Mouse (Mus musculus): ENCODE data around the gene Tmem45a2. TPM values are rescaled to one million over a fixed set of nuclear protein-coding genes. Genes with fewer than 3 reads are reported as not detected.

The Tmem45a2 gene
- polyA plus RNA-seq (2012; rRNA removed), result 0.91 TPM in 1 of 2 replicates, not detected in the other

DNA sequence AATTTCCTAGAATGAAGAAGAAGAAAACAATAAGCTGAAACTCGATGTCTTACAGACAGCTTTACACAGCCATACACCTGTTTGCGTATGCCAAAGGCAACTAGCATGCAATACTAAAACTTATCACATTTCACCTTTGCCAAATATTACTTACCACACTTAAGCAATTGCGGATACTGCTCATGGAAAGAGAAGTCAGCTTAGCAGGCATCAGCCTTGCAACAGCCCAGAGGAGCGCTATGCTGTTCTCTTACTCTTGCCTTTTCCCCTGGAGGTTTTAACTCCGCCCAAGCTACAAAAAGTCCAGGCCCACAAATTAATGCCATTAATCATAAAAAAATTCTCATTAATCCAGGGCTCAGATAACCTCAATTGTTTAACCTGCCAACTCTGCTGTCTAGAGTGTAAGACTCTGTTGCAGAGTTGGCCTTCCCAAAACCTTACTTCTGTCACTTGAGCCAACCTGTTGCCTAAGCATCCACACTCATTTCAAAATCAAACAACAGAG is at the start of gene Tmem45a2:
Gene Tmem45a2, minus strand, starts transcription at position 241 of the 508 bp plus-strand sequence.
- 92% methylated on average over 5 of the region's 5 CpGs for WGBS
- TF ChIP-seq POLR2A (IDR thresholded peaks at IDR 0.05; ENCODE audit: borderline replicate concordance, extremely low read depth, low read depth, low read length) (no peak), CTCF (IDR thresholded peaks at IDR 0.05; ENCODE audit: insufficient read depth, low read length) (no peak)
- no peaks in the 10 kb centered on the region for H3K4me1 ChIP-seq (ENCODE audit: control insufficient read depth, insufficient read depth, low read length)
- DNase-seq, result no peak
- H3K4me3 ChIP-seq (replicated peaks; ENCODE audit: extremely low read depth, low read depth, low read length), result no peak within 1 kb of the TSS

DNA sequence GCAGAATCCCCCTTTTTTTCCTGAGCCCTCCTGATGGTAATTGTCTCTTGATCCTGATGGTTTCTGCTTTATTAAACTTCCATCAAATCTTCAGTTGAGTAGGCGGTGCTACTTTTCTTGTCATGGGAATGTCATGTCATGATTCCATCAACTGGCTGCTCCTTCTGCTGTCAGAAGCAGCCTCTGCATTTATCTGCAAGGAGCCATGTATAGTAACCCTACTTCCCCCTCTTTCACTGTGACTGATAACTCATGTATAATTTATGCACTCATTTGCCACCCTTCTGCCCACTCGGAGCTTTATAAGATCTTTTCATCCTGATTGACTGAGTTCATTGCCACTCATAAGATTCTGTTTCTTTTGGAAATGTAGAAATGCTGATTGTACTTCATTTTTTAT is 46.4 kb upstream of the Tmem45a2 start:
- DNase-seq, result no peak
- TF ChIP-seq POLR2A (IDR thresholded peaks at IDR 0.05; ENCODE audit: borderline replicate concordance, extremely low read depth, low read depth, low read length) (no peak), CTCF (IDR thresholded peaks at IDR 0.05; ENCODE audit: insufficient read depth, low read length) (no peak)
- 85% methylated on average over 2 of the region's 2 CpGs for WGBS

DNA sequence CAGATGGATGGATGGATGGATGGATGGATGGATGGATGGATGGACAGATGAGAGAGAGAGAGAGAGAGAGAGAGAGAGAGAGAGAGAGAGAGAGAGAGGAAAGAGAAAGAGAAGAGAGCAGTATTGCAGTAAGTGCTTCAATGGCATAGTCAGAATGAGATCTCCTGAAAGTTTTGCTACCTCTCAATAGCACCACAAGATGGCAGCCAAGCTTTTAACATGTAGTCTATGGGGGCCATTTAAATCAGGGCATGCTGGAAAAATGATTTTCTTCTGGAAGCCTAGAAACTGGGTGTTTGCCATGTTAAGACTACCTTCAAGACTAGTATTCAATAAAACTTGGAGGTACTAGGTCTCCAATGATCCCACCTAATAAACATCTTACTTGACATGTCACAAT is 44.9 kb upstream of the Tmem45a2 start:
- Histone ChIP-seq H3K4me3 (replicated peaks; ENCODE audit: extremely low read depth, low read depth, low read length) (no peak overlapping the region), H3K4me1 (ENCODE audit: control insufficient read depth, insufficient read depth, low read length) (no peaks in the 10 kb centered on the region)
- no peak for DNase-seq
- TF ChIP-seq POLR2A (IDR thresholded peaks at IDR 0.05; ENCODE audit: borderline replicate concordance, extremely low read depth, low read depth, low read length) (no peak), CTCF (IDR thresholded peaks at IDR 0.05; ENCODE audit: insufficient read depth, low read length) (peak; percentile 22; the same call in 1 of the 2 replicates)

More for the DNA sequence above, 46.4 kb upstream of the Tmem45a2 start:
- Histone ChIP-seq H3K4me1 (ENCODE audit: control insufficient read depth, insufficient read depth, low read length) (no peaks in the 10 kb centered on the region), H3K4me3 (replicated peaks; ENCODE audit: extremely low read depth, low read depth, low read length) (no peak overlapping the region)

DNA sequence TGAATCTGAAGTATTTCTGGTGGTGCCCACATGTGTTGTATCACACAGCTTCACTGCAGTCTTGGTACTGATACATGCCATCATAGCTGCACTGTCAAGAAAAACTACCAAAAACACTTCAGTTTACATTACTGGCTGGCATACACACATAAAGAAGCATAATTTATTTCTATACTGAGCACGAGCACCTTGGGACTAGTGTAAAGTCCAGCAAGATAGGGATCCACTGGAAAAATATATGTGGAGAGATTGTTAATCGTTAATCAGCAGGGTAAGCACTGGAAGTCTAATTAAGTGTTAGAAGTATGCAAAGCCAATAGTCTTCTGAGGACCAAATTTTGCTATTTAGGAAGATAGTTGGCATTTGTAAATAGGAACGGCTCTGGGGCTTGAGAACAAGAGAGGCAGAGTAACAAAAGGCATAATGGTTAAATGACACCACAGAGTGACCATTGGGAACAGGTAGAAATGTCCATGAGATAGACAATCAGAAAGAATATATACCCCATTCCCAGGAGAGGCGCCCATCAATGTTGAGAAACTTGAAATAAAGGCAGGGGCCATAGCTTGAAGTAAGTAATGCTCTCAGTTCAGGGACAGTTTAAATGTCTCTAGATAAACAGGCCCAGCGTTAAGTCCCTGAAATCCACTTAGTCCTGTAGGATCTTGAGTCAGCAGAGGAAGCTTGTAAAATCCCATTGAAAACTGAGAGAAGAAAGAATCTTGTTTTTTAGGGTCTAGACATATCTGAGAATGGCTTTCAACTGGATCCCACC is 35.2 kb upstream of the Tmem45a2 start:
- no peak for TF ChIP-seq CTCF (IDR thresholded peaks at IDR 0.05; ENCODE audit: insufficient read depth, low read length)
- TF ChIP-seq POLR2A (IDR thresholded peaks at IDR 0.05; ENCODE audit: borderline replicate concordance, extremely low read depth, low read depth, low read length), result no peak
- DNase-seq, result no peak
- WGBS, result 70% methylated on average over 5 of the region's 5 CpGs
- Histone ChIP-seq H3K4me1 (ENCODE audit: control insufficient read depth, insufficient read depth, low read length) (no peaks in the 10 kb centered on the region), H3K4me3 (replicated peaks; ENCODE audit: extremely low read depth, low read depth, low read length) (no peak overlapping the region)

GRCm38 (mm10) chr16:57101174-57101573 is 30.0 kb upstream of the Tmem45a2 start:
- no peak for TF ChIP-seq CTCF (IDR thresholded peaks at IDR 0.05; ENCODE audit: insufficient read depth, low read length)
- no peak for TF ChIP-seq POLR2A (IDR thresholded peaks at IDR 0.05; ENCODE audit: borderline replicate concordance, extremely low read depth, low read depth, low read length)
- Histone ChIP-seq H3K4me3 (replicated peaks; ENCODE audit: extremely low read depth, low read depth, low read length) (no peak overlapping the region), H3K4me1 (ENCODE audit: control insufficient read depth, insufficient read depth, low read length) (no peaks in the 10 kb centered on the region; the same call in 1 of the 2 replicates)
- 84% methylated on average over 1 of the region's 1 CpGs for WGBS
- no peak for DNase-seq

GRCm38 (mm10) chr16:57099572-57100237 is 28.5 kb upstream of the Tmem45a2 start:
- no peak for DNase-seq
- H3K4me1 ChIP-seq (ENCODE audit: control insufficient read depth, insufficient read depth, low read length), result no peaks in the 10 kb centered on the region; the same call in 1 of the 2 replicates
- TF ChIP-seq CTCF (IDR thresholded peaks at IDR 0.05; ENCODE audit: insufficient read depth, low read length) (no peak), POLR2A (IDR thresholded peaks at IDR 0.05; ENCODE audit: borderline replicate concordance, extremely low read depth, low read depth, low read length) (no peak)
- 73% methylated on average over 5 of the region's 5 CpGs for WGBS
- H3K4me3 ChIP-seq (replicated peaks; ENCODE audit: extremely low read depth, low read depth, low read length), result no peak overlapping the region

GRCm38 (mm10) chr16:57098468-57099144 is 27.4 kb upstream of the Tmem45a2 start:
- H3K4me1 ChIP-seq (ENCODE audit: control insufficient read depth, insufficient read depth, low read length), result no peaks in the 10 kb centered on the region; the same call in 1 of the 2 replicates
- DNase-seq, result no peak
- 43% methylated on average over 7 of the region's 7 CpGs for WGBS
- TF ChIP-seq CTCF (IDR thresholded peaks at IDR 0.05; ENCODE audit: insufficient read depth, low read length) (no peak), POLR2A (IDR thresholded peaks at IDR 0.05; ENCODE audit: borderline replicate concordance, extremely low read depth, low read depth, low read length) (no peak)
- no peak overlapping the region for H3K4me3 ChIP-seq (replicated peaks; ENCODE audit: extremely low read depth, low read depth, low read length)

- TF ChIP-seq POLR2A (IDR thresholded peaks at IDR 0.05; ENCODE audit: borderline replicate concordance, extremely low read depth, low read depth, low read length) (no peak), CTCF (IDR thresholded peaks at IDR 0.05; ENCODE audit: insufficient read depth, low read length) (no peak)
- no peak for DNase-seq
- Histone ChIP-seq H3K4me1 (ENCODE audit: control insufficient read depth, insufficient read depth, low read length) (no peaks in the 10 kb centered on the region), H3K4me3 (replicated peaks; ENCODE audit: extremely low read depth, low read depth, low read length) (no peak overlapping the region)
- WGBS, result 61% methylated on average over 6 of the region's 6 CpGs
Measured at GRCm38 (mm10) chr16:57092911-57093605, 21.9 kb upstream of the Tmem45a2 start.

DNA sequence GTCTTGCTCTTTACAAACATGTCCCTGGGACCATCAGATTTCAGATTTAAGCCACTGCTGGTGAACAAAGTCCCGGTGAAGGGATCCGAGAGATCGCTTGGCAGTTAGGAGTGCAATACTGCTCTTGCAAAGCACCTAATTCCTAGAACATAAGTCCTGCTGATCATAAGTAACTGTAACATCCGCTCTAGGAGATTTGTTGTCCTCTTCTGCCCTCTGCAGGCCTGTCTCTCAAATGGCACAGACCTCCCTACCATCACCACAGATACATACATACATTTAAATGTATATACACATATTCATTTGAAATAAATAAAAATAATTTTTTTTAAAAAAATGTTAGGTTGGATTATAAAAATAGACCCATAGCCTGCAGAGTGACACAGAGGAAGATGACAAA is 21.3 kb upstream of the Tmem45a2 start:
- WGBS, result 34% methylated on average over 4 of the region's 4 CpGs

More for the DNA sequence above, 21.3 kb upstream of the Tmem45a2 start:
- DNase-seq, result peak; percentile 27
- peak; percentile 29 for TF ChIP-seq CTCF (IDR thresholded peaks at IDR 0.05; ENCODE audit: insufficient read depth, low read length)
- TF ChIP-seq POLR2A (IDR thresholded peaks at IDR 0.05; ENCODE audit: borderline replicate concordance, extremely low read depth, low read depth, low read length), result no peak
- no peaks in the 10 kb centered on the region for H3K4me1 ChIP-seq (ENCODE audit: control insufficient read depth, insufficient read depth, low read length)
- no peak overlapping the region for H3K4me3 ChIP-seq (replicated peaks; ENCODE audit: extremely low read depth, low read depth, low read length)
